Mouse (Mus musculus) CD4-positive naive resting alpha-beta T cell, adult 76 days (primary cell): ENCODE results near the gene Crat. TPM values are rescaled to one million over a fixed set of nuclear protein-coding genes. Genes with fewer than 3 reads are reported as not detected.

Experiments
- total RNA-seq: library from RNA; stranded (reverse); gene quantifications from one replicate; pipeline ENCODE4 v1.2.4, GENCODE M21; 2023

The Crat gene
- total RNA-seq, result 8.3 TPM

DNA sequence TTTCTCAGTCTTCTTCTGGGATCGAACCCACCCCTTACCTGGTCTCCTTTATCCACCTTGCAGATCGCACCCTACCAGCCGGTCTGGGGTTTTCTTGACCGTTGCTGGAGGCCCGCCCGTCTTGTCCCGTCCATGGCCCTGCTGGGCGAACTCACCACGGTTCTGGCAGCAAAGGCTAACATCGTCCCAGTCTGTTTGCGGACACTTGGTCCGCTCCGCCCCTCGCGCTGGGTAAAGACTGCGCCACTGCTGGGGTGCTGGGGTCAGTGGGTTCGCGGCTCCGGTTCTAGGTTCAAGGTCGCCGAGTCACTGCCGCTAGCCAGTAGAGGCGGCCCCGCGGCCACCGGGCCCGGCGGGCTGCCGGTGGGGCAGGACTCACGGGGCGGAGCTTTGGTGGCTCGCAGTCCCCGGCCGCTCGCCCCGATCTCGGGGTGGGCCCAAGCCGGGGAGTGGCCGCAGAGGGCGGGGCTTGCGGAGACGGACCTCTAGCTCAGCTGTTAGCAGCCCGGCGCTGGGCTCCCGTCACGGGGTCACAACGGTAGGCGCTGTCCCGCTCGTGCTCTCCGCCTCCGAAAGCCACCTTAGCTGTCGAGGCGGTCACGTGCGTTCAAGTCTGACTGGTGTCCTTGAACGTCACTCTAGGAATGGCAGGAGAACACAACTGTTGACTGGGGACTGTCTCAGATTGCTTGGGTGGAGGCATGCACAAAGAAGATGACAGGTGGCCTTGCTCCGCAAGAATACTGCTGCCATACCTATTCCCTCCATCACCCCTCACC, at the start of gene Crat:
Crat (minus strand) TSS at position 657 of the 779 bp plus-strand sequence.

GRCm38 (mm10) chr2:30415936-30416648, 479 bp upstream of the Crat start, which contains the start of gene Ptpa:
Ptpa (plus strand) TSS chr2:30416039.

DNA sequence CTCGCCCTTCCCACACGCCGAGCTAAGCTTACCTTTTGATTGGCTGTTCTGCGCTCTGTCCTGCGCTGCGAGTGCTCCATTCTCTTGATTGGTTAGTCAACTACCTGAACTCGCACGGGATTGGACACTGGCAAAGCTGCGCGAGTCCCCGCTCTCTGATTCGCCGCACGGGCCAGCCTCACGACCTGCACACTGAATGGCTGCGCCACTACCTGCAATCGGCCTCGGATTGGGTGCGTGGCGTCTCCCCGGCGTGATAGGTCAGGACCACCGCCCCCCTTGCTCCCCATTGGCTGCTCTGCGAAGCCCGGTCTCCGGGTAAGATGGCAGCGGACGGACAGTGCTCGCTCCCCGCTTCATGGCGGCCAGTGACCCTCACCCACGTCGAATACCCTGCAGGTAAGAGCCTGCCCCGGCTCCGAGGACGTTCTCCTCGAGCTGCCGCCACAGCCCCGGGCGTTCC, 23.5 kb downstream of the Crat start, which contains the start of gene Dolpp1:
Dolpp1 (plus strand) TSS at position 141 of the 463 bp plus-strand sequence.

DNA sequence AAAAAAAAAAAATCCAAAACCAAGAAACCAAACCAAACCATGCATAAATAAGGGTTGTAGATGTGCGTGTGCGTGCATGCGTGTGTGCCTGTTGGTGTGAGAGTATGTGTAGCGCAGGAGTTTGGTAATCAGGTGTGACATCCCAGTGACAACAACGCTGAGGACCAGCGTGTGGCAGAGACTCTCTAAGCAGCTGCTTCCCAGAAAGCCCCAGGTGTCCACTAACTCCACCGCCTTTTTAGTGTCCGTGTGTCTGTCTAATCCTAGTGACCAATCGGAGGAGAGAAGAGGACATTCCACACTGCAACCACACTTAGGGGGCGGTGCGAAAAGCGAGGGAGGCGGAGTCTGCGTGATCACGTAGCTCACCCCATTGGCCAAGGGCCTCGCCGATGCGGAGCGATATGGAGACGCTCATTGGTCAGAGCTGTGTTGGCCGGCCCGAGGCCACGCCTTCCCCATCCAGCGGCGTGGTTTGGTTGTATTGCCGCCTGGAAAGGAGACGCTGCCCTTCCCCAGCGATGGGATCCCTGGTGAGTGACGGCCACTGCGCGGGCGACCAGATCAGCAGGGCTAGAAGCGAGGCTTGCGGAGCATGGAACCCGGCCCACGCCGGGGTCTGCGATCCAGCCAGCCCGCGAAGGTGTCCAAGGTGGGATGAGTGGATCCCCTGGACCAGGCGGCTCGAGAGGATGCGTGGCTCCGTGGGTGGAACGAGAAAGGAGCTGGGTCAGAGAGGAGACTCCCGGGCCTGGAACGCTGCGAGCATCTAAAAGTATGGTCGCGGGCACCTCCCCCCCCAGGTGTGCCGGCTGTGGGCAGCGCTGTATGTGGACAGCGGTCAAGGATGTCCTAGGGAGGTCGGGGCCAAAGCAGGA, 51.6 kb downstream of the Crat start, which contains the start of gene Miga2:
Miga2 (plus strand) TSS at position 461 of the 878 bp plus-strand sequence.

GRCm38 (mm10) chr2:30358533-30359531, 56.8 kb downstream of the Crat start, which contains the start of gene Sh3glb2:
Sh3glb2 (minus strand) TSS chr2:30359337.

Other genes starting within 250 kb of the Crat start
- 13.2 TPM for gene Endog, start 244.3 kb downstream of the Crat start, total RNA-seq
- gene Spout1, start 237.4 kb downstream of the Crat start, total RNA-seq, result 19.0 TPM
- gene Kyat1, start 210.0 kb downstream of the Crat start, total RNA-seq, result 12.2 TPM
- gene Lrrc8a, start 178.1 kb downstream of the Crat start, total RNA-seq, result 64.4 TPM
- gene Gm28035, start 175.2 kb downstream of the Crat start, total RNA-seq, result 6.5 TPM
- gene Phyhd1, start 149.6 kb downstream of the Crat start, total RNA-seq, result 11.6 TPM
- gene Gm28038, start 134.8 kb downstream of the Crat start, total RNA-seq, result not detected
- gene Dolk, start 129.5 kb downstream of the Crat start, total RNA-seq, result 9.9 TPM
- 48.7 TPM for gene Nup188, start 129.4 kb downstream of the Crat start, total RNA-seq
- gene Sh3glb2, start 56.5 kb downstream of the Crat start, total RNA-seq, result 78.6 TPM
- gene Miga2, start 51.6 kb downstream of the Crat start, total RNA-seq, result 10.7 TPM
- gene Dolpp1, start 23.6 kb downstream of the Crat start, total RNA-seq, result 19.8 TPM
- gene Ptpa, start 226 bp upstream of the Crat start, total RNA-seq, result 79.2 TPM
- gene Ier5l, start 58.4 kb upstream of the Crat start, total RNA-seq, result 0.82 TPM
- gene Cstad, start 179.2 kb upstream of the Crat start, total RNA-seq, result 2.2 TPM